Mouse (Mus musculus) MEL (cell line): ENCODE data around the gene Eci1. TPM values are rescaled to one million over a fixed set of nuclear protein-coding genes. Genes with fewer than 3 reads are reported as not detected.

Experiments
- DNase-seq: peaks from one replicate; pipeline ENCODE4 v3.0.0; 2011; ENCODE audit warnings: low read depth, low spot score
- H3K27ac ChIP-seq: 2 replicates; pipeline ENCODE4 v1.5.1; 2012; ENCODE audit warnings: low read depth, mild to moderate bottlenecking, control low read depth, low read length, moderate library complexity; ENCODE audit not compliant: control insufficient read depth
- H3K27me3 ChIP-seq, 2 experiments: fragments of 150-350 bp in 1 of 2; sonication (generic) in 1 of 2; 2 replicates each; pipeline ENCODE4 v1.6.1; 2012; ENCODE audit warnings: low read length in 2 of 2, mild to moderate bottlenecking in 2 of 2, improper control_type of control experiment in 1 of 2, moderate library complexity in 1 of 2; ENCODE audit not compliant: insufficient read depth in 2 of 2, control insufficient read depth in 1 of 2
- H3K36me3 ChIP-seq, 2 experiments: 2 replicates each; pipeline ENCODE4 v1.6.1; 2012 to 2014; ENCODE audit warnings: low read length in 2 of 2, improper control_type of control experiment in 1 of 2, inconsistent platforms in 1 of 2, mild to moderate bottlenecking in 1 of 2; ENCODE audit not compliant: insufficient read depth in 2 of 2, control insufficient read depth in 1 of 2
- H3K4me1 ChIP-seq, 2 experiments: fragments of 150-350 bp in 1 of 2; sonication (generic) in 1 of 2; 2 replicates each; pipeline ENCODE4 v1.6.1; 2012; ENCODE audit warnings: low read length in 2 of 2, improper control_type of control experiment in 1 of 2, mild to moderate bottlenecking in 1 of 2; ENCODE audit not compliant: insufficient read depth in 2 of 2, control insufficient read depth in 1 of 2
- H3K4me3 ChIP-seq, 2 experiments: fragments of 150-350 bp in 1 of 2; sonication (generic) in 1 of 2; 2 replicates each; pipeline ENCODE4 v1.5.1; 2012; ENCODE audit warnings: low read depth in 2 of 2, low read length in 2 of 2, mild to moderate bottlenecking in 2 of 2, moderate library complexity in 2 of 2, control low read depth in 1 of 2, improper control_type of control experiment in 1 of 2; ENCODE audit not compliant: control insufficient read depth in 1 of 2, insufficient read depth in 1 of 2
- H3K79me2 ChIP-seq: 2 replicates; pipeline ENCODE4 v1.6.1; 2012; ENCODE audit warnings: mild to moderate bottlenecking, low read length, moderate library complexity; ENCODE audit not compliant: control insufficient read depth, poor library complexity, insufficient read depth
- H3K9ac ChIP-seq: 2 replicates; pipeline ENCODE4 v1.6.1; 2012; ENCODE audit warnings: low read depth, mild to moderate bottlenecking, control low read depth, low read length, moderate library complexity; ENCODE audit not compliant: control insufficient read depth, poor library complexity, severe bottlenecking
- H3K9me3 ChIP-seq: fragments of 150-350 bp; sonication (generic); replicated peaks from 2 replicates; pipeline ENCODE4 v1.6.1; 2012; ENCODE audit warnings: mild to moderate bottlenecking, low read length, improper control_type of control experiment, moderate library complexity; ENCODE audit not compliant: insufficient read depth
- BHLHE40 ChIP-seq: IDR thresholded peaks from 2 replicates; pipeline ENCODE4 v1.6.1; 2012; ENCODE audit warnings: low read depth, mild to moderate bottlenecking, inconsistent platforms, low read length, improper control_type of control experiment, borderline replicate concordance
- CHD1 ChIP-seq: IDR thresholded peaks from 2 replicates; pipeline ENCODE4 v1.6.1; 2012; ENCODE audit warnings: low read depth, mild to moderate bottlenecking, inconsistent platforms, low read length, improper control_type of control experiment
- CHD2 ChIP-seq: IDR thresholded peaks from 2 replicates; pipeline ENCODE4 v1.6.1; 2011; ENCODE audit warnings: low read length, improper control_type of control experiment
- E2F4 ChIP-seq: IDR thresholded peaks from 2 replicates; pipeline ENCODE4 v1.6.1; 2011; ENCODE audit warnings: low read depth, low read length, improper control_type of control experiment, borderline replicate concordance
- ELF1 ChIP-seq: IDR thresholded peaks from 2 replicates; pipeline ENCODE4 v1.6.1; 2014; ENCODE audit warnings: low read depth, mild to moderate bottlenecking, inconsistent platforms, low read length, improper control_type of control experiment, moderate library complexity
- EP300 ChIP-seq, 2 experiments: IDR thresholded peaks; 2 replicates each; pipeline ENCODE4 v1.6.1; 2011; ENCODE audit warnings: improper control_type of control experiment in 2 of 2, low read length in 2 of 2, low read depth in 1 of 2, mild to moderate bottlenecking in 1 of 2
- GABPA ChIP-seq: IDR thresholded peaks from 2 replicates; pipeline ENCODE4 v1.6.1; 2012; ENCODE audit warnings: low read depth, mild to moderate bottlenecking, inconsistent platforms, low read length, improper control_type of control experiment, moderate library complexity
- GATA1 ChIP-seq: IDR thresholded peaks from 2 replicates; pipeline ENCODE4 v1.6.1; 2011; ENCODE audit warnings: low read depth, low read length, improper control_type of control experiment
- HCFC1 ChIP-seq: IDR thresholded peaks from 2 replicates; pipeline ENCODE4 v1.6.1; 2012; ENCODE audit warnings: low read depth, mild to moderate bottlenecking, inconsistent platforms, low read length, improper control_type of control experiment, moderate library complexity
- JUND ChIP-seq: IDR thresholded peaks from 2 replicates; pipeline ENCODE4 v1.6.1; 2011; ENCODE audit warnings: low read depth, mild to moderate bottlenecking, improper control_type of control experiment, low read length
- KAT2A ChIP-seq: conservative IDR thresholded peaks from 2 replicates; pipeline ENCODE4 v1.6.1; 2012; ENCODE audit warnings: low read depth, low read length, improper control_type of control experiment, inconsistent platforms
- MAX ChIP-seq: IDR thresholded peaks from 2 replicates; pipeline ENCODE4 v1.6.1; 2011; ENCODE audit warnings: low read length, improper control_type of control experiment
- MAZ ChIP-seq: IDR thresholded peaks from 2 replicates; pipeline ENCODE4 v1.6.1; 2012; ENCODE audit warnings: low read depth, mild to moderate bottlenecking, inconsistent platforms, low read length, improper control_type of control experiment
- MEF2A ChIP-seq: IDR thresholded peaks from 2 replicates; pipeline ENCODE4 v1.6.1; 2014; ENCODE audit warnings: low read depth, mild to moderate bottlenecking, inconsistent platforms, low read length, improper control_type of control experiment; ENCODE audit not compliant: poor library complexity, insufficient replicate concordance, severe bottlenecking; ENCODE audit errors: extremely low read depth
- MXI1 ChIP-seq: IDR thresholded peaks from 2 replicates; pipeline ENCODE4 v1.6.1; 2011; ENCODE audit warnings: mild to moderate bottlenecking, low read depth, low read length, improper control_type of control experiment
- MYB ChIP-seq: IDR thresholded peaks from 2 replicates; pipeline ENCODE4 v1.6.1; 2011; ENCODE audit warnings: mild to moderate bottlenecking, low read depth, low read length, improper control_type of control experiment
- MYC ChIP-seq: IDR thresholded peaks from 2 replicates; pipeline ENCODE4 v1.6.1; 2011; ENCODE audit warnings: low read depth, mild to moderate bottlenecking, low read length, improper control_type of control experiment, moderate library complexity
- NELFE ChIP-seq: IDR thresholded peaks from 2 replicates; pipeline ENCODE4 v1.6.1; 2011; ENCODE audit warnings: low read depth, low read length, improper control_type of control experiment
- NRF1 ChIP-seq: IDR thresholded peaks from 2 replicates; pipeline ENCODE4 v1.6.1; 2014; ENCODE audit warnings: low read depth, mild to moderate bottlenecking, inconsistent platforms, low read length, improper control_type of control experiment, moderate library complexity; ENCODE audit not compliant: poor library complexity, insufficient read depth, severe bottlenecking
- POLR2A ChIP-seq, 2 experiments: IDR thresholded peaks; 2 replicates each; pipeline ENCODE4 v1.6.1; 2011 to 2012; ENCODE audit warnings: low read length in 2 of 2, mild to moderate bottlenecking in 2 of 2, control low read depth in 1 of 2, improper control_type of control experiment in 1 of 2, low read depth in 1 of 2, moderate library complexity in 1 of 2; ENCODE audit not compliant: control insufficient read depth in 1 of 2, insufficient read depth in 1 of 2, poor library complexity in 1 of 2
- POLR2AphosphoS2 ChIP-seq: IDR thresholded peaks from 2 replicates; pipeline ENCODE4 v1.6.1; 2011; ENCODE audit warnings: low read length, improper control_type of control experiment
- POLR2AphosphoS5 ChIP-seq: IDR thresholded peaks from 2 replicates; pipeline ENCODE4 v1.6.1; 2012; ENCODE audit warnings: low read depth, borderline replicate concordance, mild to moderate bottlenecking, inconsistent platforms, low read length, moderate library complexity, mixed read lengths
- RAD21 ChIP-seq: IDR thresholded peaks from 2 replicates; pipeline ENCODE4 v1.6.1; 2011; ENCODE audit warnings: mild to moderate bottlenecking, low read depth, low read length, improper control_type of control experiment
- RCOR1 ChIP-seq: IDR thresholded peaks from 2 replicates; pipeline ENCODE4 v1.6.1; 2012; ENCODE audit warnings: low read depth, mild to moderate bottlenecking, inconsistent platforms, low read length, improper control_type of control experiment
- SIN3A ChIP-seq: IDR thresholded peaks from 2 replicates; pipeline ENCODE4 v1.6.1; 2012; ENCODE audit warnings: low read length, improper control_type of control experiment, inconsistent platforms
- TBP ChIP-seq: IDR thresholded peaks from 2 replicates; pipeline ENCODE4 v1.8.0; 2011; ENCODE audit warnings: low read depth, low read length, improper control_type of control experiment
- TCF12 ChIP-seq: IDR thresholded peaks from 2 replicates; pipeline ENCODE4 v1.6.1; 2014; ENCODE audit warnings: low read depth, mild to moderate bottlenecking, inconsistent platforms, low read length, improper control_type of control experiment, moderate library complexity
- UBTF ChIP-seq: IDR thresholded peaks from 2 replicates; pipeline ENCODE4 v1.6.1; 2012; ENCODE audit warnings: low read depth, mild to moderate bottlenecking, inconsistent platforms, low read length, improper control_type of control experiment, moderate library complexity, borderline replicate concordance; ENCODE audit not compliant: insufficient read depth
- USF1 ChIP-seq: IDR thresholded peaks from 2 replicates; pipeline ENCODE4 v1.6.1; 2014; ENCODE audit warnings: low read depth, mild to moderate bottlenecking, inconsistent platforms, low read length, improper control_type of control experiment, moderate library complexity
- USF2 ChIP-seq, 2 experiments: IDR thresholded peaks; 2 replicates each; pipeline ENCODE4 v1.6.1; 2011 to 2012; ENCODE audit warnings: improper control_type of control experiment in 2 of 2, low read length in 2 of 2, borderline replicate concordance in 1 of 2, inconsistent platforms in 1 of 2, low read depth in 1 of 2, mild to moderate bottlenecking in 1 of 2; ENCODE audit not compliant: insufficient read depth in 1 of 2
- ZC3H11A ChIP-seq: IDR thresholded peaks from 2 replicates; pipeline ENCODE4 v1.6.1; 2012; ENCODE audit warnings: low read depth, mild to moderate bottlenecking, inconsistent platforms, low read length, improper control_type of control experiment
- ZKSCAN1 ChIP-seq: IDR thresholded peaks from 2 replicates; pipeline ENCODE4 v1.6.1; 2012; ENCODE audit warnings: low read depth, mild to moderate bottlenecking, inconsistent platforms, low read length, improper control_type of control experiment, moderate library complexity
- ZMIZ1 ChIP-seq: IDR thresholded peaks from 2 replicates; pipeline ENCODE4 v1.6.1; 2012; ENCODE audit warnings: low read depth, mild to moderate bottlenecking, inconsistent platforms, low read length, improper control_type of control experiment, moderate library complexity
- ZNF384 ChIP-seq: IDR thresholded peaks from 2 replicates; pipeline ENCODE4 v1.6.1; 2012; ENCODE audit warnings: low read depth, mild to moderate bottlenecking, inconsistent platforms, low read length, improper control_type of control experiment
- polyA plus RNA-seq, 2 experiments: library from polyadenylated mRNA; stranded (reverse) in 1 of 2; unstranded in 1 of 2; fragments of >175 nt in 1 of 2; fragments of >200 nt in 1 of 2; gene quantifications; 2 replicates each; pipeline versions ENCODE4 v1.2.1 to v1.2.4; 2012; ENCODE audit warnings: low replicate concordance in 2 of 2, low read depth in 1 of 2; ENCODE audit not compliant: insufficient read length in 2 of 2, insufficient read depth in 1 of 2, missing spikeins in 1 of 2
- total RNA-seq: library from RNA; depleted of rRNA; stranded (reverse); fragments of 300-350 nt; gene quantifications from 2 replicates; pipeline ENCODE4 v1.2.3, GENCODE M21; 2012; rRNA removed

Gene Eci1
- total RNA-seq = 54.4 and 65.6 TPM in 2 replicates
- polyA plus RNA-seq = 10 to 100 TPM in 1 of 2 experiments, not detected in 1; 48.6 TPM

DNA sequence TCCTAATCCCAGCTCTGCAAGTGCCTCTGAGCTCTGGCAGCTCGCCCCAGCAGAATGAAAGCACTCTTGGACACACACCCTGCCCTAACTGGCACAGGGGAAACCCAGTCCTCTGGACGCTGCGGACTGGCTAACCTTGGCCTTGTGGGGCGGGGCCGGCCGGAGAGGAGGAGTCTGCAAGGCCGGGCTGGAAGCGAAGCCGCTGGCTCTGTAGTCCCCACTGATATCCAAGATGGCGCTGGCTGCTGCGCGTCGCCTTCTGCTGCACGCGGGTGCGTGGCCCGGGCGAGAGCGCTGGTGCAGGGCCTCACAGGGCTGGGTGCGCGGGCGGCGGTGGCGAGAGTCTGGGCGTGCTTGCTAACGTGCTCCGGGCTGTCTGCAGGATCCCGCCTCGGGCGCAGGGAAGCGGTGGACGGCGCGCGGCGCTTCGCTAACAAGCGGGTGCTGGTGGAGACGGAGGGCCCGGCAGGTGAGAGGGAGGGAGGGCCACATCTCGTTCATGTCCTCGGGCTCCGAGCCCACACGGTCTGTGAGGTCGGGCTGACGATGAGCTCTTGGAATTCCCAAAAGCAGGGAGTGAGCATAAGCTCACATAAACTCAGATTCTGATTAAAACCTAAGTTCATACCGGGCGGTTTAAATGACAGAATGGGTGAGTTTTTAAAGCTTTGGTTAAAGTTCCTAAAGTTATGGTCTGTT is at the start of gene Eci1:
TSS of gene Eci1 (plus strand) at position 171 of the 699 bp plus-strand sequence.
- Histone ChIP-seq H3K36me3 (peaks cover 6 to 15% of the 10 kb centered on the region in 2 experiments; a peak in 3 of 4 replicates), H3K27ac (peak within 1 kb of the TSS; percentile 52), H3K27me3 (no peaks in the 10 kb centered on the region), H3K9ac (peak within 1 kb of the TSS; percentile 80), H3K4me1 (peaks cover 3 to 5% of the 10 kb centered on the region in 2 experiments; a peak in 2 of 4 replicates), H3K9me3 (no peaks in the 10 kb centered on the region), H3K79me2 (peaks cover 10% of the 10 kb centered on the region), H3K4me3 (peak within 1 kb of the TSS; percentile 59 to 77)
- DNase-seq = peak; percentile 92
- TF ChIP-seq USF1 (0 out of 2 replicates have a peak, but pooled peaks have one; percentile 25), ZMIZ1 (peak; percentile 93), ZKSCAN1 (peak; percentile 76), CHD1 (0 out of 2 replicates have a peak, but pooled peaks have one; percentile 25), MAX (peak; percentile 73), MEF2A (no peak), USF2 (IDR thresholded peaks at IDR 0.05; ENCODE audit: borderline replicate concordance in 1 of 2, insufficient read depth in 1 of 2, low read depth in 1 of 2, low read length in 2 of 2) (no peak), HCFC1 (peak; percentile 63), NELFE (peak; percentile 91), JUND (no peak), NRF1 (0 out of 2 replicates have a peak, but pooled peaks have one; percentile 14), TBP (peak; percentile 58; the same call in 1 of the 2 replicates), ZNF384 (no peak), SIN3A (peak; percentile 78), MYC (peak; percentile 48), BHLHE40 (no peak), TCF12 (peak; percentile 57; the same call in 1 of the 2 replicates), POLR2AphosphoS5 (no peak), CHD2 (no peak), KAT2A (no peak), RCOR1 (0 out of 2 replicates have a peak, but pooled peaks have one; percentile 33), GATA1 (no peak), POLR2AphosphoS2 (peak; percentile 99), ELF1 (no peak), GABPA (no peak), ZC3H11A (no peak), RAD21 (no peak), POLR2A (IDR thresholded peaks at IDR 0.05; ENCODE audit: control insufficient read depth in 1 of 2, insufficient read depth in 1 of 2, low read depth in 1 of 2, low read length in 2 of 2, poor library complexity in 1 of 2) (peak; percentile 89 to 90), E2F4 (no peak), UBTF (peak; percentile 82; the same call in 1 of the 2 replicates), EP300 (IDR thresholded peaks at IDR 0.05; ENCODE audit: low read depth in 1 of 2, low read length in 2 of 2) (peak in 1 of 2 experiments; percentile 27; a peak in 1 of 4 replicates), MYB (no peak), MAZ (peak; percentile 64; the same call in 1 of the 2 replicates), MXI1 (peak; percentile 81)
